Mouse (Mus musculus) limb, embryonic 13.5 days (tissue): ENCODE measurements around the gene Clip1. TPM values are rescaled to one million over a fixed set of nuclear protein-coding genes. Genes with fewer than 3 reads are reported as not detected.
"Not testable (repeated sequence)": the region's sequence is repeated elsewhere in the genome, so short reads cannot be mapped to it uniquely, and the experiment has no call there.

Source experiments
- ATAC-seq: fragments of 200-750 bp; cut with Nextera tagmentation; 2 replicates; pipeline ENCODE4 v1.8.0; 2017; ENCODE audit warnings: low read depth, moderate number of reproducible peaks, moderate TSS enrichment; ENCODE audit not compliant: low FRiP score
- H3K27ac ChIP-seq: fragments of 300-500 bp; sonication (generic); 2 replicates; pipeline ENCODE4 v1.5.1; 2015; ENCODE audit warnings: inconsistent platforms, mild to moderate bottlenecking, moderate library complexity
- H3K27me3 ChIP-seq: fragments of 300-500 bp; sonication (generic); 2 replicates; pipeline ENCODE4 v1.6.1; 2015; ENCODE audit warnings: mild to moderate bottlenecking, inconsistent platforms
- H3K36me3 ChIP-seq: fragments of 300-500 bp; sonication (generic); 2 replicates; pipeline ENCODE4 v1.6.1; 2015; ENCODE audit warnings: inconsistent platforms, mild to moderate bottlenecking, moderate library complexity
- H3K4me1 ChIP-seq: fragments of 300-500 bp; sonication (generic); 2 replicates; pipeline ENCODE4 v1.6.1; 2015; ENCODE audit warnings: inconsistent platforms
- H3K4me2 ChIP-seq: fragments of 300-500 bp; sonication (generic); replicated peaks from 2 replicates; pipeline ENCODE4 v1.6.1; 2015; ENCODE audit warnings: inconsistent platforms, mild to moderate bottlenecking, moderate library complexity
- H3K4me3 ChIP-seq: fragments of 300-500 bp; sonication (generic); 2 replicates; pipeline ENCODE4 v1.5.1; 2015; ENCODE audit warnings: moderate library complexity, mild to moderate bottlenecking, inconsistent platforms
- H3K9ac ChIP-seq: fragments of 300-500 bp; sonication (generic); 2 replicates; pipeline ENCODE4 v1.6.1; 2015; ENCODE audit warnings: mild to moderate bottlenecking, inconsistent platforms
- H3K9me3 ChIP-seq: fragments of 300-500 bp; sonication (generic); 2 replicates; pipeline ENCODE4 v1.6.1; 2016; ENCODE audit warnings: inconsistent platforms
- WGBS: fragments of 180-500 bp; shearing (Covaris S2); methylation state at CpG from one replicate; pipeline ENCODE4 v1.1.7; 2015; 5-methylcytosine and 5-hydroxymethylcytosine counted together
- polyA plus RNA-seq: library from polyadenylated mRNA; unstranded; fragments of >200 nt; fragmentation: Nextera tagmentation; extraction: Ambion mirVana; gene quantifications from 2 replicates; pipeline ENCODE4 v1.2.1, GENCODE M21; 2015

Clip1 gene
- 45.1 and 49.0 TPM in 2 replicates for polyA plus RNA-seq

GRCm38 (mm10) chr5:123684221-123685144 is at the start of gene Clip1:
TSS of gene Clip1 (minus strand) at chr5:123684618.
- peak within 1 kb of the TSS; percentile 97 for H3K9ac ChIP-seq
- H3K27ac ChIP-seq = peak within 1 kb of the TSS; percentile 94
- peak within 1 kb of the TSS; percentile 93 for H3K4me3 ChIP-seq
- WGBS = under 1% methylated on average over 52 of the region's 64 CpGs
- peaks cover 22% of the 10 kb centered on the region for H3K4me1 ChIP-seq
- peak within 1 kb of the TSS; percentile 85 for H3K4me2 ChIP-seq
- H3K36me3 ChIP-seq = no peaks in the 10 kb centered on the region
- no peaks in the 10 kb centered on the region for H3K9me3 ChIP-seq
- ATAC-seq = peak; percentile 58; the same call in 1 of the 2 replicates
- H3K27me3 ChIP-seq = no peaks in the 10 kb centered on the region

DNA sequence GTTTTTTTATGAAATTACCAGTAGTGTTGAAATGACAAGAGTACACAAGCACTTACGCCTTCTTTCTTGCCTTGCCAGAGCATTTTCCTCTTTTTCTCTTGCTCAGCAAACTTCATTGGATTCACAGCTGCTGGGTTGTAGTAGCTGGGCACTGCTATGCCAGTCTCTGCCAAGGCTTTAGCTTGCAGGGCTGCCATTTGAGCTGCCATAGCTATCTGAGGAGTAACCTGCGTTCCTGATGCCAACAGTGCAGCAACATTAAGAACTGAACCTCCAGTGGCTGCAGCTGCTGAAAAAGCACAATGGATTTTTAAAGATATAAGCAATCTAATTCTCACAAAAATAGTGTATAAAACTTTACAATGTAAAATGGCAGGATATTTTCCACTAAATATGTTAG is 46.6 kb upstream of the Clip1 start:
- Histone ChIP-seq H3K4me2 (no peak overlapping the region), H3K4me1 (no peaks in the 10 kb centered on the region), H3K27ac (no peak overlapping the region), H3K27me3 (no peaks in the 10 kb centered on the region), H3K36me3 (peaks cover 77% of the 10 kb centered on the region), H3K9ac (no peak overlapping the region), H3K4me3 (no peak overlapping the region), H3K9me3 (no peaks in the 10 kb centered on the region)
- WGBS = 94% methylated on average over 2 of the region's 2 CpGs
- no peak for ATAC-seq

DNA sequence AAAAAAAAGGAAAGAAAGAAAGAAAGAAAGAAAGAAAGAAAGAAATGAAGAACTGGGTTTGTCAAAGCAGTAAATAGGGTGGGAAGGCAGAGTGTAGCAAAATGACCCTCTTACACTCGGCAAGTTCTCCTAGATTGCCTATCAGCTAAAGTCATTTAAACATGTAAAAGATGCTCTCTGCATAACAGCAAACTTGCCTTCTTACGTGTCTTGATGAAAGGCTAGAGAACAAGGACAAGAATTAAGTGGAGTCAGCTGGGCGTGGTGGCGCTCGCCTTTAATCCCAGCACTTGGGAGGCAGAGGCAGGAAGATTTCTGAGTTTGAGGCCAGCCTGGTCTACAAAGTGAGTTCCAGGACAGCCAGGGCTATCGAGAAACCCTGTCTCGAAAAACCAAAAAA is 39.4 kb upstream of the Clip1 start:
- not testable (repeated sequence) for H3K4me2 ChIP-seq, H3K27ac ChIP-seq, H3K4me1 ChIP-seq, H3K4me3 ChIP-seq, H3K27me3 ChIP-seq, ATAC-seq, H3K9ac ChIP-seq, H3K9me3 ChIP-seq
- peaks cover 14% of the 10 kb centered on the region for H3K36me3 ChIP-seq
- WGBS = 92% methylated on average over 7 of the region's 7 CpGs

DNA sequence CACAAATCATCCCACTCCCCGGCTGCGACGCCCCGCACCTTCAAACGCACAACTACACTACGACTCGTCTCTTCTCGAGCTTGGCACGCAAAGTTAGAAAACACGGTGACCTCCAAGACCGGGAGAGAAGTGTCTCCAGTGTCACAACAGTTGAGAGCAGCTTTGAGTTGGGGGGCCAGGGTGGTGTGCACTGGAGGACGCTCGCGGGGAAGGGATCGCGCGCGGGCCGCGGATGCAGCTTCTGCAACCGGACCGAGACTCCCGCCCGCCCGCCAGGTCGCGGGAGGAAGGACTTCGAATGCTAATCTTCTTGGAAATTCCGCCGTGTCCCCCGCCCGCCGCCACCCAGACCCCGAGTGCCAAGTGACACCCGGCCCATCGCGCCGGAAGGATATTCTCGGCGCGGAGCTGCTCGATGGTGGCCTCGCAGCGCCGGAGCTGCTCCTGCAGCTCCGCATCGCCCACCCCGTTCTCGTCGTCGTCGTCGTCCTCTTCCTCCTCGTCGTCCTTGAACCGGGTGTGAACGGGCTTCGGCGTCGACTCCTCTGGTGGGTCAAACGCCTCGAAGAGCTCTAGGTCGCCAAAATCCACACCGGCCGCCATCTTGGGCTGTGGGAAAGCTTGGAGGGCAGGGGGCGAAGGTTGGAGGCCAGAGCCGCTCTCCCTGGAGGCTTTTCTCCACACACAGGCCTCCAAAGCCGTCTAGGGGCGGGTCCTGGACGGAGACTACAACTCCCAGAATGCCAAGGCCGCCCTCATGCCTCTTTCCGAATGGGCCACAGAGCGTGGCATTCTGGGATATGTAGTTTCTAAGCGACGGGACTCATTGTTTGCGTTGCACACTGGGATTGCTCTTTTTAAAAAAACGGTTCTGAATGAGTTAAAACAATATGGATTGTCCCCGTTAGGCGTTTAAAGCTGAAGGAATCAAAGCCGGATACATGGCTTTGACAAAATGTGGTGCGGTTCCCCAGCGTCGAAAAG is 36.2 kb upstream of the Clip1 start, which contains the start of gene Zcchc8:
Gene Zcchc8, minus strand, starts transcription at position 773 of the 984 bp plus-strand sequence.
- ATAC-seq = peak; percentile 100
- Histone ChIP-seq H3K27ac (peak within 1 kb of the TSS; percentile 81), H3K4me3 (peak within 1 kb of the TSS; percentile 88), H3K4me1 (peaks cover 27% of the 10 kb centered on the region), H3K4me2 (peak within 1 kb of the TSS; percentile 72), H3K9me3 (no peaks in the 10 kb centered on the region), H3K9ac (peak within 1 kb of the TSS; percentile 94), H3K36me3 (peaks cover 23% of the 10 kb centered on the region), H3K27me3 (no peaks in the 10 kb centered on the region)
- WGBS = under 1% methylated on average over 83 of the region's 83 CpGs

GRCm38 (mm10) chr5:123714622-123715021 is 30.2 kb upstream of the Clip1 start:
- no peak for ATAC-seq
- peaks cover 26% of the 10 kb centered on the region for H3K4me1 ChIP-seq
- no peak overlapping the region for H3K4me2 ChIP-seq
- no peak overlapping the region for H3K9ac ChIP-seq
- H3K9me3 ChIP-seq = no peaks in the 10 kb centered on the region
- no peaks in the 10 kb centered on the region for H3K27me3 ChIP-seq
- no peak overlapping the region for H3K27ac ChIP-seq
- 88% methylated on average over 4 of the region's 4 CpGs for whole genome bisulfite sequencing
- H3K4me3 ChIP-seq = no peak overlapping the region
- peaks cover 81% of the 10 kb centered on the region for H3K36me3 ChIP-seq

DNA sequence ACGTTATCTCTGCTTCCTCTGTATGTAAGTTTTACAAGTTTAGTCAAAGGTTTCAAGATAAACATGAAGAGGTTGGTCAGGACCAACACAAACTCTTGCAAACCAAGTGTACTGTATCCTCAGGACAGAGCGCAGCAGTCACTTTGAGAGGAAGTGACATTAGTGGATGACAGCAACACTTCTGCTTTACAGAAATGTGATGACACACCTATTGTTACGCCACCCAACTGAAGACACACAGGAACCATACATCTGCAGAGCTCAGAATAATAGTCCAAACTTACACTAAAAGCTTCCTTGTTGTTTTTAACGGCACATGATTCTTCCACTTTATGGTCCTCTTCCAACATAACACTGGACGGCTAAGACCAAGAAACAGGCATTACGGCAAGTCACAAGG is 29.4 kb upstream of the Clip1 start:
- no peak overlapping the region for H3K9ac ChIP-seq
- no peak overlapping the region for H3K4me3 ChIP-seq
- H3K36me3 ChIP-seq = peaks cover 90% of the 10 kb centered on the region
- no peak for ATAC-seq
- peaks cover 18% of the 10 kb centered on the region for H3K4me1 ChIP-seq
- H3K27me3 ChIP-seq = no peaks in the 10 kb centered on the region
- no peak overlapping the region for H3K4me2 ChIP-seq
- no peaks in the 10 kb centered on the region for H3K9me3 ChIP-seq
- WGBS = 93% methylated on average over 6 of the region's 6 CpGs
- H3K27ac ChIP-seq = no peak overlapping the region

DNA sequence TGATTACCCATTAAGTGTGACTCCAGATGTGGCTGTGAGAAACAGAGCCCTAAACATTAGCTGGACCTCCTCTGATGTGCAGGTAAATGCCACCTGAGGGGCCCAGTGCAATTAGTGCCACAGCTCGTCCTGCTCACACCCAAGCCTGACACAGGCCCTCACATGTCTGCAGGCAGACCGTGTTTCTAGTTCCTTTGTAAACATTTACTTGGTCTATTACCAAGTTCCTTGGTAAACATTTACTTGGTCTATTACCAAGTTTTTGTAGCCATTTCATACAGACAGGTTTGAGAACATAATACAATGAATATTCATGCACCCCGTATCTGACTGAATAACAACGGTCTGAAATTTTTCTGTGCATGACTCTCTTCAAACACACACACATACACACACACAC is 25.2 kb upstream of the Clip1 start:
- Histone ChIP-seq H3K27me3 (no peaks in the 10 kb centered on the region), H3K27ac (no peak overlapping the region), H3K9me3 (no peaks in the 10 kb centered on the region), H3K36me3 (peaks cover 96% of the 10 kb centered on the region), H3K4me3 (no peak overlapping the region), H3K9ac (no peak overlapping the region), H3K4me1 (no peaks in the 10 kb centered on the region), H3K4me2 (no peak overlapping the region)
- no peak for ATAC-seq
- 85% methylated on average over 4 of the region's 4 CpGs for WGBS

DNA sequence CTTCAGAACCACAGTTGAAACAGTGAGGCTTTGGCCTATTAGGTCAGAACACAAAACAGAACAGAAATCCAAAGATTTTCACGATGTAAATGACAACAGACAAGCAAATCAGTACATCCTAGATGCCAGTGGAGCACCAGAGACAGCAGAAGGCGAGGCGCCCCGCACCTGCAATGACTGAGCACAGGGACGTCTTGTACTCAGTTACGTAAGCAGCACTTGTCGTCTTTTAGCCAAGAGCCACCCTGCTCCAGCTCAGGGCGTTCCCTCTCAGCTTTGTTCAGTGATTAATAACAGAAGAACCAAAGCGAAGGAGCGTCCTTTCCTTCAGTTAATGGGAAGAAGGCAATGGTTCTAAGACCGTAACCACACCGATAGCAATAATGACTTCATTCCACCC is 24.2 kb upstream of the Clip1 start:
- no peak overlapping the region for H3K27ac ChIP-seq
- no peaks in the 10 kb centered on the region for H3K27me3 ChIP-seq
- 88% methylated on average over 12 of the region's 12 CpGs for WGBS
- H3K4me2 ChIP-seq = no peak overlapping the region
- H3K9ac ChIP-seq = no peak overlapping the region
- ATAC-seq = no peak
- H3K4me1 ChIP-seq = no peaks in the 10 kb centered on the region
- peaks cover 95% of the 10 kb centered on the region for H3K36me3 ChIP-seq
- H3K4me3 ChIP-seq = no peak overlapping the region
- H3K9me3 ChIP-seq = no peaks in the 10 kb centered on the region

DNA sequence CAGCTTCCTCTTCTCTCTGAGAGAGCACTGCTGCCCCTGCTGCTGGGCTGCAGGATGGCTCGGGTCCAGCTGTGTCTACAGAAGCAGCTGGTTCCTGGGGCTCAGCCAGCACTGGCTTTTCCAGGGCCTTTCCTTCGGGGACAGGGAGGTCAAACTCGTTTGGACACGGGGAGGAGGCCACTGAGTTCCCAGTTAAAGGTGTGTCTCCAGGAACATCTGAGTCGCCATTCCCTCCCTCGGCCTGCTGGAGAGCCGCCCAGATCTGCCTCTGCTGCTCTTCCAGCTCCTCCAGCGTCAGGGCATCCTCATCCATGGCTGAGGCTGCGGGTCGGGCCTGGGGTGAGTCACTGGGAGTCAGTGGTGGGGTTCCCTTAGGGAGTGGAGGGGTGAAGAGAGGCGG is 16.2 kb upstream of the Clip1 start:
- Histone ChIP-seq H3K27me3 (no peaks in the 10 kb centered on the region), H3K9me3 (no peaks in the 10 kb centered on the region), H3K4me1 (no peaks in the 10 kb centered on the region), H3K4me2 (no peak overlapping the region), H3K36me3 (peaks cover 79% of the 10 kb centered on the region), H3K27ac (no peak overlapping the region), H3K9ac (no peak overlapping the region), H3K4me3 (no peak overlapping the region)
- no peak for ATAC-seq
- WGBS = 71% methylated on average over 11 of the region's 11 CpGs

GRCm38 (mm10) chr5:123699198-123699597 is 14.8 kb upstream of the Clip1 start:
- Histone ChIP-seq H3K9me3 (no peaks in the 10 kb centered on the region), H3K4me1 (0 out of 2 replicates have a peak, but pooled peaks cover 4% of the 10 kb centered on the region), H3K4me3 (no peak overlapping the region), H3K9ac (no peak overlapping the region), H3K36me3 (peaks cover 65% of the 10 kb centered on the region), H3K27ac (no peak overlapping the region), H3K4me2 (no peak overlapping the region), H3K27me3 (no peaks in the 10 kb centered on the region)
- ATAC-seq = no peak
- 27% methylated on average over 3 of the region's 3 CpGs for WGBS

- Histone ChIP-seq H3K4me1 (0 out of 2 replicates have a peak, but pooled peaks cover 5% of the 10 kb centered on the region), H3K36me3 (peaks cover 43% of the 10 kb centered on the region), H3K27ac (no peak overlapping the region), H3K4me3 (no peak overlapping the region), H3K27me3 (no peaks in the 10 kb centered on the region), H3K4me2 (no peak overlapping the region), H3K9me3 (no peaks in the 10 kb centered on the region), H3K9ac (no peak overlapping the region)
- 83% methylated on average over 4 of the region's 4 CpGs for WGBS
- ATAC-seq = no peak
Observed at GRCm38 (mm10) chr5:123696961-123697360, 12.5 kb upstream of the Clip1 start.

DNA sequence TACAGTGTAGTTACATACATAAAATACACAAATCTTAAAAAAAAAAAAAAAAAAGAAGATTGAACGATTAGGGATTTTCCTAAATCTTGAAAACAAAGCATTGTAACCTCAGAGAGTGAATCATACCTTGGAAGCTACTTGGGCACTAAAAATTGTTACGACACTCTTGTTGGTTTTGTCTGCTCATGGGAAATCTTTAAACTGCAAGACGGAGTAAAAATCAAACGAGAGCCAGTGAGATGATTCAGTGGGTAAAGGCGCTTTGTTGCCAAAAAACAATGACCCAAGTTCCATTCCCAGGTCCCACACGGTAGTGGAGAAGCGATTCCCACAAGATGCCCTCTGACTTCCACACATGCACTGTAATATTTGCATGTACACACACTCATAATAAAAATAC is 11.8 kb upstream of the Clip1 start:
- Histone ChIP-seq H3K9ac (no peak overlapping the region), H3K4me2 (no peak overlapping the region), H3K4me1 (0 out of 2 replicates have a peak, but pooled peaks cover 5% of the 10 kb centered on the region), H3K9me3 (no peaks in the 10 kb centered on the region), H3K27ac (no peak overlapping the region), H3K4me3 (no peak overlapping the region), H3K36me3 (peaks cover 36% of the 10 kb centered on the region), H3K27me3 (no peaks in the 10 kb centered on the region)
- no peak for ATAC-seq
- WGBS = 89% methylated on average over 7 of the region's 7 CpGs
